Mouse (Mus musculus) lung, postnatal 0 days (tissue): ENCODE data around the gene Dclre1c.

Experiments used
- CTCF ChIP-seq: IDR thresholded peaks from 2 replicates; pipeline ENCODE4 v1.5.1; 2016; ENCODE audit warnings: antibody characterized with exemption, mild to moderate bottlenecking
- EP300 ChIP-seq: IDR thresholded peaks from 2 replicates; pipeline ENCODE4 v1.6.1; 2016; ENCODE audit warnings: antibody characterized with exemption, mild to moderate bottlenecking, control low read depth

DNA sequence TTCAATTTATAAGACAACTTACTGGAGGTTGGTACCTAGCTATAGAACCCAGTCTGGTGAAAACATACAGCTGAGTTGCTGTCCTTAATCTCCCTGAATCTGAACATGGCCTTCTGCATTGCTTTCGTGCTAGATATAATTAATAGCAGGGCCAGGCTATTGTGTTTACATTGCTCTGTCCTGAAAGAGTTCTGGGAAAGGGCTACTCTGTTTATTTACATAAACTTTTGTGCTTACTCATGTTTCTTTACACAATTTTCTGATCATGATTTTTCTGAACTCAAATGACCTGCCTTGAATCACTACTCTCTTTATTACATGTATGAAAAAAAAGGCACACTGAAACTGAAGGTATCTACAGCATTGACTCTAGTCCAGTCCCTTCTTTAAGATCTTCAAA, 8.3 kb upstream of the Dclre1c start:
- TF ChIP-seq CTCF (no peak), EP300 (no peak)
